In genomic region chr7:142656055-142656454, GRCm38 (mm10) we compare ENCODE assay signal across 11 mouse cellular contexts. TPM values are rescaled to one million over a fixed set of nuclear protein-coding genes. Genes with fewer than 3 reads are reported as not detected.
DNase-seq lines count a peak whose midpoint lies in the region; ATAC-seq lines count a peak whose summit lies in the region.
"Had no signal": no experiment of that assay in that cellular context is flagged by ENCODE, and none has a peak within 500 bp of the region (broad histone marks: within the 10 kb centered on the region; RNA-seq: fewer than 3 reads in every experiment).

No protein-coding gene starts in this region.

- H3K36me3 ChIP-seq in erythroblast, embryonic 14.5 days (ENCODE audit: control insufficient read depth), result no peaks in the 10 kb centered on the region; the same call in 1 of the 2 replicates
- H3K36me3 ChIP-seq in lung, embryonic 15.5 days, result peaks cover 11% of the 10 kb centered on the region
- peaks cover 56% of the 10 kb centered on the region for H3K36me3 ChIP-seq in limb, embryonic 12.5 days
- H3K36me3 ChIP-seq in stomach, embryonic 15.5 days, result peaks cover 5% of the 10 kb centered on the region; the same call in 1 of the 2 replicates
- H3K36me3 ChIP-seq: midbrain, embryonic 15.5 days had no signal

- H3K9ac ChIP-seq in lung, embryonic 15.5 days, result peak overlapping the region; percentile 49; the same call in 1 of the 2 replicates
- H3K9ac ChIP-seq in limb, embryonic 12.5 days (replicated peaks), result peak overlapping the region; percentile 96
- H3K9ac ChIP-seq in stomach, embryonic 15.5 days, result no peak overlapping the region
- H3K9ac ChIP-seq: midbrain, embryonic 15.5 days had no signal

- H3K27ac ChIP-seq in lung, embryonic 15.5 days, result no peak overlapping the region
- peak overlapping the region; percentile 98 for H3K27ac ChIP-seq in limb, embryonic 12.5 days
- H3K27ac ChIP-seq in stomach, embryonic 15.5 days, result peak overlapping the region; percentile 18; the same call in 1 of the 2 replicates
- H3K27ac ChIP-seq: midbrain, embryonic 15.5 days had no signal

- H3K4me3 ChIP-seq in erythroblast, embryonic 14.5 days (replicated peaks), result peak overlapping the region; percentile 45
- peak overlapping the region; percentile 46 for H3K4me3 ChIP-seq in lung, embryonic 15.5 days
- peak overlapping the region; percentile 66 for H3K4me3 ChIP-seq in limb, embryonic 12.5 days (replicated peaks)
- peak overlapping the region; percentile 53 for H3K4me3 ChIP-seq in stomach, embryonic 15.5 days (replicated peaks)
- H3K4me3 ChIP-seq: midbrain, embryonic 15.5 days had no signal

- peaks cover 4% of the 10 kb centered on the region; the same call in 1 of the 2 replicates for H3K4me1 ChIP-seq in erythroblast, embryonic 14.5 days (ENCODE audit: control insufficient read depth)
- H3K4me1 ChIP-seq in lung, embryonic 15.5 days, result peaks cover 37% of the 10 kb centered on the region
- peaks cover 33% of the 10 kb centered on the region for H3K4me1 ChIP-seq in limb, embryonic 12.5 days (replicated peaks)
- peaks cover 30% of the 10 kb centered on the region for H3K4me1 ChIP-seq in stomach, embryonic 15.5 days

- H3K4me2 ChIP-seq in lung, embryonic 15.5 days, result peak overlapping the region; percentile 76
- peak overlapping the region; percentile 66 for H3K4me2 ChIP-seq in limb, embryonic 12.5 days
- H3K4me2 ChIP-seq in stomach, embryonic 15.5 days, result peak overlapping the region; percentile 59
- H3K4me2 ChIP-seq: midbrain, embryonic 15.5 days had no signal

- H3K9me3 ChIP-seq in erythroblast, embryonic 14.5 days (ENCODE audit: control insufficient read depth, low read length), result peaks cover 4% of the 10 kb centered on the region; the same call in 1 of the 2 replicates
- H3K9me3 ChIP-seq in lung, embryonic 15.5 days, result no peaks in the 10 kb centered on the region
- no peaks in the 10 kb centered on the region for H3K9me3 ChIP-seq in limb, embryonic 12.5 days
- no peaks in the 10 kb centered on the region for H3K9me3 ChIP-seq in stomach, embryonic 15.5 days
- H3K9me3 ChIP-seq: midbrain, embryonic 15.5 days had no signal

- 51% methylated on average over 4 of the region's 4 CpGs for WGBS in lung, embryonic 15.5 days
- WGBS in limb, embryonic 12.5 days, result 19% methylated on average over 4 of the region's 4 CpGs
- WGBS in stomach, embryonic 15.5 days, result 30% methylated on average over 4 of the region's 4 CpGs

- no peak for DNase-seq in lung, postnatal 36 days
- no peak for DNase-seq in cerebellum, adult 18-20 months
- DNase-seq in thymus, postnatal 25 days, result no peak

- no peak for ATAC-seq in erythroblast, adult 5-6 weeks (replicated peaks; ENCODE audit: low FRiP score, poor library complexity, severe bottlenecking)
- no peak for ATAC-seq in lung, embryonic 15.5 days (ENCODE audit: borderline replicate concordance, extremely low read depth, low FRiP score, low TSS enrichment)
- ATAC-seq in limb, embryonic 12.5 days (ENCODE audit: insufficient number of reproducible peaks, insufficient read depth, low FRiP score, low TSS enrichment, low read depth), result no peak
- peak; percentile 33; the same call in 1 of the 2 replicates for ATAC-seq in stomach, embryonic 15.5 days (ENCODE audit: insufficient read depth, low FRiP score, low read depth)
- ATAC-seq: midbrain, embryonic 15.5 days had no signal

- peaks cover 79% of the 10 kb centered on the region for H3K27me3 ChIP-seq in erythroblast, embryonic 14.5 days (ENCODE audit: control insufficient read depth)
- peaks cover 80% of the 10 kb centered on the region for H3K27me3 ChIP-seq in lung, embryonic 15.5 days
- peaks cover 92% of the 10 kb centered on the region for H3K27me3 ChIP-seq in limb, embryonic 12.5 days
- peaks cover 55% of the 10 kb centered on the region for H3K27me3 ChIP-seq in stomach, embryonic 15.5 days (replicated peaks)

RNA-seq across cellular contexts. Expression of gene Igf2, which starts 10.6 kb away (rescaled TPM):
- 3.3 and 4.3 TPM in 2 replicates for polyA plus RNA-seq in erythroblast, embryonic 14.5 days (2012)
- total RNA-seq in erythroblast, adult 5-6 weeks (2015; ENCODE audit: low replicate concordance), result not detected in 2 replicates
- not detected in 2 replicates for total RNA-seq in erythroblast, adult 5-6 weeks (2017; ENCODE audit: low replicate concordance)
- 536 and 550 TPM in 2 replicates for polyA plus RNA-seq in lung, embryonic 15.5 days (2015; fragmentation: Nextera tagmentation; extraction: Ambion mirVana)
- 815 and 938 TPM in 2 replicates for polyA plus RNA-seq in limb, embryonic 12.5 days (2016; fragmentation: Nextera tagmentation; extraction: Ambion mirVana)
- 964 and 1,001 TPM in 2 replicates for polyA plus RNA-seq in stomach, embryonic 15.5 days (2015; fragmentation: Nextera tagmentation; extraction: Ambion mirVana)
- total RNA-seq: common myeloid progenitor, adult 5-6 weeks had no signal

RNA-seq across cellular contexts. Expression of gene Gm49394, which starts 13.7 kb away (rescaled TPM):
- polyA plus RNA-seq in erythroblast, embryonic 14.5 days (2012), result 0.01 TPM in 1 of 2 replicates, not detected in the other
- total RNA-seq in erythroblast, adult 5-6 weeks (2015; ENCODE audit: low replicate concordance), result not detected in 2 replicates
- total RNA-seq in erythroblast, adult 5-6 weeks (2017; ENCODE audit: low replicate concordance), result not detected in 2 replicates
- 0.06 and 0.08 TPM in 2 replicates for polyA plus RNA-seq in lung, embryonic 15.5 days (2015; fragmentation: Nextera tagmentation; extraction: Ambion mirVana)
- not detected in 2 replicates for polyA plus RNA-seq in limb, embryonic 12.5 days (2016; fragmentation: Nextera tagmentation; extraction: Ambion mirVana)
- polyA plus RNA-seq in stomach, embryonic 15.5 days (2015; fragmentation: Nextera tagmentation; extraction: Ambion mirVana), result 0.10 and 0.14 TPM in 2 replicates
- total RNA-seq: common myeloid progenitor, adult 5-6 weeks had no signal
- polyA plus RNA-seq: large intestine, adult 2 months; midbrain, embryonic 15.5 days had no signal

Comparison
In these comparisons a context has a peak if more than half of its experiments do, and no peak if none do; other contexts are left out.
1. RNA of gene Igf2, which starts 10.6 kb away (polyA plus RNA-seq): 964 to 1,001 TPM in stomach, embryonic 15.5 days, 815 to 938 TPM in limb, embryonic 12.5 days and 536 to 550 TPM in lung, embryonic 15.5 days; 3.3 to 4.3 TPM in erythroblast, embryonic 14.5 days; every median in the first group is over 100 times any median in the second.
2. Peak in every context shown above with its lines, with median percentiles within 50 percentile points of each other: H3K4me3 ChIP-seq and H3K4me2 ChIP-seq.